Mouse (Mus musculus) liver, postnatal 0 days (tissue): ENCODE results near the gene Pbp2.

Source experiments
- CTCF ChIP-seq: sonication (generic); IDR thresholded peaks from 2 replicates; pipeline ENCODE4 v1.5.1; 2016; ENCODE audit warnings: antibody characterized with exemption, low read depth
- EP300 ChIP-seq: IDR thresholded peaks from 2 replicates; pipeline ENCODE4 v1.6.1; 2016; ENCODE audit warnings: antibody characterized with exemption, low read depth, mild to moderate bottlenecking

DNA sequence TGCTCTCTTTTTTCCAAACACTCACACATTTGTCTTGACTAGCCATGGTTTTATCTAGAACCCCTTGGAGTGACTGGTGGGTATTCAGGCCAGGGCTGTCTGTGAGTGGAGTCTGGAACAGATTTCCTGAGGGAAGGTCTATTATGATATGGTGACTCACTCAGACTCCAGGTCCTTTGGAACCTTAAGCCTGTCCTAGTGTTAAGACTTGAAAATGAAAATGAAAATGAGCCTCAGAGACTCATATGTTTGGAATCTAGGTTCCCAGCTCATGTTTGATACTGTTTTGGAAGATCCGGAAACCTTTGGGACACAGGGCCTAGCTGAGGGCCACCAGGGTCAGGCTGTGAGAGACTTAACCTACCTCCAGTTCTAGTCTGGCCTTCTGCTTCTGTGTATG lies 44.1 kb downstream of the Pbp2 start:
- TF ChIP-seq CTCF = no peak
- no peak for TF ChIP-seq EP300
